Mouse (Mus musculus) heart, postnatal 0 days (tissue): ENCODE measurements around the gene Cdpf1. TPM values are rescaled to one million over a fixed set of nuclear protein-coding genes. Genes with fewer than 3 reads are reported as not detected.

ENCODE experiments used
- ATAC-seq: fragments of 200-750 bp; cut with Nextera tagmentation; 2 replicates; pipeline ENCODE4 v1.8.0; 2017; ENCODE audit warnings: low read depth, moderate number of reproducible peaks, moderate library complexity; ENCODE audit not compliant: insufficient read depth
- DNase-seq: peaks from one replicate; pipeline ENCODE4 v3.0.0-alpha.2; 2016; ENCODE audit warnings: low spot score
- H3K27ac ChIP-seq: fragments of 300-500 bp; sonication (generic); 2 replicates; pipeline ENCODE4 v1.5.1; 2014; ENCODE audit warnings: low read depth, mild to moderate bottlenecking
- H3K27me3 ChIP-seq: fragments of 300-500 bp; sonication (generic); 2 replicates; pipeline ENCODE4 v1.6.1; 2014; ENCODE audit warnings: low read length, mixed read lengths; ENCODE audit not compliant: control insufficient read depth, insufficient read depth
- H3K36me3 ChIP-seq: fragments of 300-500 bp; sonication (generic); replicated peaks from 2 replicates; pipeline ENCODE4 v1.6.1; 2014; ENCODE audit warnings: low read length, mixed read lengths; ENCODE audit not compliant: control insufficient read depth, insufficient read depth
- H3K4me1 ChIP-seq: fragments of 300-500 bp; sonication (generic); 2 replicates; pipeline ENCODE4 v1.6.1; 2014; ENCODE audit warnings: antibody characterized with exemption; ENCODE audit not compliant: control insufficient read depth, insufficient read depth
- H3K4me2 ChIP-seq: fragments of 300-500 bp; sonication (generic); 2 replicates; pipeline ENCODE4 v1.6.1; 2014; ENCODE audit warnings: low read depth, mild to moderate bottlenecking, low read length, moderate library complexity
- H3K4me3 ChIP-seq: fragments of 300-500 bp; sonication (generic); 2 replicates; pipeline ENCODE4 v1.5.1; 2014; ENCODE audit warnings: low read depth, low read length
- H3K9ac ChIP-seq: fragments of 300-500 bp; sonication (generic); replicated peaks from 2 replicates; pipeline ENCODE4 v1.6.1; 2014; ENCODE audit warnings: low read depth, low read length, mixed read lengths
- H3K9me3 ChIP-seq: fragments of 300-500 bp; sonication (generic); replicated peaks from 2 replicates; pipeline ENCODE4 v1.6.1; 2016; ENCODE audit warnings: low read length; ENCODE audit not compliant: control insufficient read depth
- CTCF ChIP-seq: IDR thresholded peaks from 2 replicates; pipeline ENCODE4 v1.5.1; 2016; ENCODE audit warnings: antibody characterized with exemption, control low read depth, low read depth
- EP300 ChIP-seq: IDR thresholded peaks from 2 replicates; pipeline ENCODE4 v1.6.1; 2016; ENCODE audit warnings: antibody characterized with exemption, low read depth
- WGBS: fragments of 180-500 bp; shearing (Covaris S2); extraction: QIAGEN DNeasy Blood & Tissue Kit; methylation state at CpG from one replicate; pipeline ENCODE4 v1.1.7; 2014; 5-methylcytosine and 5-hydroxymethylcytosine counted together
- polyA plus RNA-seq: library from polyadenylated mRNA; unstranded; fragments of >200 nt; fragmentation: Nextera tagmentation; extraction: Ambion mirVana; gene quantifications from 2 replicates; pipeline ENCODE4 v1.2.1, GENCODE M21; 2015
- total RNA-seq: library from RNA; depleted of rRNA; stranded (reverse); fragments of >200 nt; gene quantifications from 2 replicates; pipeline ENCODE4 v1.2.3, GENCODE M21; 2014; ENCODE audit warnings: low replicate concordance

Cdpf1 gene
- total and polyA plus RNA-seq, 2 experiments from 2014 or later: 31.0 to 45.9 TPM

DNA sequence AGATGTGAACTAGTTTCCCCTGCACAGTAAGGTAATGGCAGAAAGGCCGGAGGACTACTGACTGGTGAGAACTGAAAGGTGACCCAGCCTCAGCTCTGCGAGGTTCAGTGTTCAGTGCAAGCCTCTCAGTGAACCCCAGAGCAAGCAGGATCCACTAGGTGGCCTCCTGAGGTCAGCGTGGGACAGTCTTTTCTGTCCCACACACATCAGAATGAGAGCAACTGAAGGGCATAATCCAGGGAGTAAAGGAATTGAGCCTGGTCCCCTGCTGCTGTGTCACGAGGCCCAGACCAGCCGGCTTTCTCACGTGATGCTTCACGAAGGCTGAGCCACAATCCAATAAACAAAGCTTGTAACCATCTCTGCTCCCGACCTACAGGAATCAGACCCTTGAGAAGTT is 3.1 kb downstream of the Cdpf1 start:
- H3K4me2 ChIP-seq: no peak overlapping the region
- TF ChIP-seq CTCF (peak; percentile 27; the same call in 1 of the 2 replicates), EP300 (no peak)
- 0 out of 2 replicates have a peak overlapping the region, but pooled peaks have one; percentile 25 for H3K9ac ChIP-seq
- H3K9me3 ChIP-seq: no peaks in the 10 kb centered on the region
- H3K4me1 ChIP-seq: peaks cover 27% of the 10 kb centered on the region
- WGBS: 51% methylated on average over 8 of the region's 8 CpGs
- H3K27ac ChIP-seq: peak overlapping the region; percentile 71
- H3K36me3 ChIP-seq: peaks cover 14% of the 10 kb centered on the region; the same call in 1 of the 2 replicates
- DNase-seq (peak; percentile 32), ATAC-seq (no peak)
- no peaks in the 10 kb centered on the region for H3K27me3 ChIP-seq
- H3K4me3 ChIP-seq: no peak overlapping the region

DNA sequence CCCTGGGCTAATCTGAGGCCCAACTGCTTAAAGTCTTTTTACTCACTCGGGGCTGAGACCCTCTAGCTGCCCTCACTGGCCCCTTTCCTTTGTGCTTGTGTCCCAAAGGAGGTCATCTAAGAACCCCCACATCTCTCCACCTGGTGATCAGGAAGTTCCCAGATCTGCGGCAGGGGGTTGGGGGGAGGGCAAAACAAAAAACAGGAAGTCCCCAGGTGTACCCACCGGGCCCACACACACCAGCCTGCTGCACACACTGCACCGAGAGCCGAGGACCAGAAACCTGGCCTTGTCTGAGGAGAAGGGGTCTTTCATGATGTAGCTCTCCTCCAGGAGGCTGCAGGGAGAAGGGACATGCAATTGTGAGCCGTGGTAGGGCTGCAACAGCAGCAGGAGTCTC is 3.5 kb downstream of the Cdpf1 start:
- no peak for DNase-seq
- TF ChIP-seq EP300 (no peak), CTCF (no peak)
- Histone ChIP-seq H3K4me3 (no peak overlapping the region), H3K27me3 (no peaks in the 10 kb centered on the region), H3K4me2 (no peak overlapping the region), H3K36me3 (peaks cover 14% of the 10 kb centered on the region; the same call in 1 of the 2 replicates), H3K9ac (no peak overlapping the region), H3K9me3 (no peaks in the 10 kb centered on the region), H3K27ac (peak overlapping the region; percentile 71), H3K4me1 (peaks cover 31% of the 10 kb centered on the region)
- ATAC-seq: no peak
- 74% methylated on average over 6 of the region's 6 CpGs for WGBS

GRCm38 (mm10) chr15:85807404-85807803 is 4.1 kb downstream of the Cdpf1 start:
- H3K27me3 ChIP-seq: no peaks in the 10 kb centered on the region
- H3K9me3 ChIP-seq: no peaks in the 10 kb centered on the region
- TF ChIP-seq EP300: no peak
- TF ChIP-seq CTCF: no peak
- peaks cover 37% of the 10 kb centered on the region for H3K4me1 ChIP-seq
- peaks cover 14% of the 10 kb centered on the region; the same call in 1 of the 2 replicates for H3K36me3 ChIP-seq
- no peak overlapping the region for H3K9ac ChIP-seq
- DNase-seq (no peak), ATAC-seq (no peak)
- no peak overlapping the region for H3K4me3 ChIP-seq
- WGBS: 74% methylated on average over 4 of the region's 4 CpGs
- 0 out of 2 replicates have a peak overlapping the region, but pooled peaks have one; percentile 25 for H3K27ac ChIP-seq
- no peak overlapping the region for H3K4me2 ChIP-seq

GRCm38 (mm10) chr15:85806886-85807285 is 4.6 kb downstream of the Cdpf1 start:
- H3K27me3 ChIP-seq: no peaks in the 10 kb centered on the region
- H3K4me2 ChIP-seq: no peak overlapping the region
- no peak overlapping the region for H3K9ac ChIP-seq

GRCm38 (mm10) chr15:85802931-85803330 is 8.6 kb downstream of the Cdpf1 start:
- ATAC-seq: no peak
- WGBS: 58% methylated on average over 2 of the region's 2 CpGs
- H3K27ac ChIP-seq: peak overlapping the region; percentile 66

More at GRCm38 (mm10) chr15:85806886-85807285, 4.6 kb downstream of the Cdpf1 start:
- Histone ChIP-seq H3K36me3 (peaks cover 15% of the 10 kb centered on the region; the same call in 1 of the 2 replicates), H3K9me3 (no peaks in the 10 kb centered on the region), H3K4me1 (peaks cover 33% of the 10 kb centered on the region), H3K4me3 (no peak overlapping the region), H3K27ac (0 out of 2 replicates have a peak overlapping the region, but pooled peaks have one; percentile 25)
- ATAC-seq (no peak), DNase-seq (no peak)
- WGBS: 50% methylated on average over 4 of the region's 4 CpGs
- TF ChIP-seq EP300: no peak
- TF ChIP-seq CTCF: no peak

GRCm38 (mm10) chr15:85798676-85799075 is 12.8 kb downstream of the Cdpf1 start:
- Histone ChIP-seq H3K9me3 (no peaks in the 10 kb centered on the region), H3K36me3 (peaks cover 37% of the 10 kb centered on the region), H3K4me1 (peaks cover 13% of the 10 kb centered on the region; the same call in 1 of the 2 replicates), H3K27me3 (no peaks in the 10 kb centered on the region), H3K27ac (peak overlapping the region; percentile 71), H3K4me3 (no peak overlapping the region), H3K4me2 (no peak overlapping the region), H3K9ac (no peak overlapping the region)
- 58% methylated on average over 8 of the region's 8 CpGs for WGBS
- no peak for TF ChIP-seq EP300
- TF ChIP-seq CTCF: no peak
- DNase-seq (peak; percentile 39), ATAC-seq (peak; percentile 55)

More at GRCm38 (mm10) chr15:85802931-85803330, 8.6 kb downstream of the Cdpf1 start:
- H3K9me3 ChIP-seq: no peaks in the 10 kb centered on the region
- no peak overlapping the region for H3K4me3 ChIP-seq
- H3K27me3 ChIP-seq: no peaks in the 10 kb centered on the region
- TF ChIP-seq EP300 (no peak), CTCF (no peak)
- H3K4me1 ChIP-seq: peaks cover 20% of the 10 kb centered on the region; the same call in 1 of the 2 replicates
- peak; percentile 54 for DNase-seq
- peak overlapping the region; percentile 10; the same call in 1 of the 2 replicates for H3K9ac ChIP-seq
- no peak overlapping the region for H3K4me2 ChIP-seq
- H3K36me3 ChIP-seq: peaks cover 25% of the 10 kb centered on the region
